Mouse (Mus musculus) embryonic stem cell, embryonic (primary cell): ENCODE measurements at regions not wholly inside any gene's neighbourhood (a gene's known extent, or its start where the extent isn't known, plus 50 kb on each side); places are given as distances from the start of the nearest gene placed in this dataset.

Experiments
- CTCF ChIA-PET, 4 experiments: fragments of 300-600 bp in 2 of 4; fragments of 350-600 bp in 2 of 4; sonication (Branson Sonifier 250); formaldehyde crosslinking; loops; one replicate each; lab custom pipeline; 2022; ENCODE audit warnings: inconsistent platforms in 2 of 4; lab: Charles Lee
- POLR2A ChIA-PET, 4 experiments: fragments of 300-600 bp in 2 of 4; fragments of 350-600 bp in 2 of 4; sonication (Branson Sonifier 250); formaldehyde crosslinking; loops; one replicate each; lab custom pipeline; 2022; ENCODE audit warnings: antibody characterized with exemption in 4 of 4, inconsistent platforms in 1 of 4; lab: Charles Lee

GRCm38 (mm10) chr10:27990359-27991056 lies 84.1 kb upstream of the Ptprk start:
- ChIA-PET POLR2A (interaction anchor here in 3 of 4 experiments (0.6 to 1.9 kb wide), 17 partner anchors 15 to 710 kb away, joined by 3 to 18 read pairs (median 5); partner anchors contain the start of gene Ptprk (in 3 of the 3)), CTCF (interaction anchor here in 2 of 4 experiments (0.7 to 1.0 kb wide), 3 partner anchors 11 to 250 kb away, joined by 4 to 6 read pairs (median 5); no protein-coding TSS in a partner anchor)

- ChIA-PET POLR2A (interaction anchor here in 3 of 4 experiments (0.6 to 1.9 kb wide), 16 partner anchors 16 to 709 kb away, joined by 3 to 18 read pairs (median 6); partner anchors contain the start of gene Ptprk (in 3 of the 3)), CTCF (interaction anchor here in 2 of 4 experiments (0.7 to 1.0 kb wide), 2 partner anchors 19 to 249 kb away, joined by 4 to 5 read pairs; no protein-coding TSS in a partner anchor)
Observed at GRCm38 (mm10) chr10:27991057-27991365, 83.6 kb upstream of the Ptprk start.

GRCm38 (mm10) chr10:27994376-27995034 lies 80.1 kb upstream of the Ptprk start:
- ChIA-PET POLR2A (interaction anchor here in 3 of 4 experiments (0.6 to 4.4 kb wide), 18 partner anchors 8 to 966 kb away, joined by 3 to 52 read pairs (median 8); partner anchors contain the start of gene Ptprk (in 3 of the 3)), CTCF (interaction anchor here in 1 of 4 experiments (1.2 kb wide), 1 partner anchor 19 kb away, joined by 3 read pairs; no protein-coding TSS in a partner anchor)

GRCm38 (mm10) chr10:27995035-27995399 lies 79.6 kb upstream of the Ptprk start:
- CTCF ChIA-PET = interaction anchor here in 1 of 4 experiments (1.2 kb wide), 1 partner anchor 18 kb away, joined by 3 read pairs; no protein-coding TSS in a partner anchor
- POLR2A ChIA-PET = interaction anchor here in 3 of 4 experiments (0.6 to 4.4 kb wide), 19 partner anchors 9 to 1198 kb away, joined by 3 to 52 read pairs (median 5); partner anchors contain the start of gene Ptprk (in 3 of the 3)

GRCm38 (mm10) chr10:28010756-28011155 lies 63.9 kb upstream of the Ptprk start:
- POLR2A ChIA-PET = interaction anchor here in 3 of 4 experiments (0.7 to 4.8 kb wide), 13 partner anchors 13 to 65 kb away, joined by 3 to 52 read pairs (median 8); partner anchors contain the start of gene Ptprk (in 2 of the 3)
- CTCF ChIA-PET = interaction anchor here in 1 of 4 experiments (0.9 to 1.1 kb wide), 2 partner anchors 14 to 20 kb away, joined by 4 read pairs; no protein-coding TSS in a partner anchor

- ChIA-PET CTCF (no interaction called here), POLR2A (interaction anchor here in 3 of 4 experiments (0.6 to 4.8 kb wide), 13 partner anchors 10 to 1179 kb away, joined by 3 to 52 read pairs (median 8); partner anchors contain the start of gene Ptprk (in 3 of the 3))
Observed at GRCm38 (mm10) chr10:28012135-28012534, 62.5 kb upstream of the Ptprk start.

- ChIA-PET POLR2A (interaction anchor here in 3 of 4 experiments (0.6 to 4.8 kb wide), 13 partner anchors 15 to 1077 kb away, joined by 3 to 52 read pairs (median 7); partner anchors contain the start of gene Ptprk (in 1 of the 3)), CTCF (interaction anchor here in 1 of 4 experiments (1.3 kb wide), 1 partner anchor 19 kb away, joined by 3 read pairs; no protein-coding TSS in a partner anchor)
Observed at GRCm38 (mm10) chr10:28013401-28013800, 61.2 kb upstream of the Ptprk start.

GRCm38 (mm10) chr10:28014306-28014825 lies 60.3 kb upstream of the Ptprk start:
- ChIA-PET POLR2A (interaction anchor here in 3 of 4 experiments (0.5 to 4.8 kb wide), 12 partner anchors 14 to 1076 kb away, joined by 3 to 52 read pairs (median 6); partner anchors contain the start of gene Ptprk (in 1 of the 3)), CTCF (no interaction called here)
